Mouse (Mus musculus) heart, embryonic 12.5 days (tissue): Measurements from ENCODE around the gene Hmgcs1. TPM values are rescaled to one million over a fixed set of nuclear protein-coding genes. Genes with fewer than 3 reads are reported as not detected.
"Not testable (repeated sequence)": the region's sequence is repeated elsewhere in the genome, so short reads cannot be mapped to it uniquely, and the experiment has no call there.

Experiments
- ATAC-seq: fragments of 200-750 bp; cut with Nextera tagmentation; 2 replicates; pipeline ENCODE4 v1.8.0; 2017; ENCODE audit warnings: moderate TSS enrichment, moderate library complexity; ENCODE audit not compliant: insufficient number of reproducible peaks, low FRiP score
- H3K27ac ChIP-seq: fragments of 300-500 bp; sonication (generic); 2 replicates; pipeline ENCODE4 v1.5.1; 2016; ENCODE audit warnings: mild to moderate bottlenecking, moderate library complexity; ENCODE audit not compliant: poor library complexity, severe bottlenecking
- H3K27me3 ChIP-seq: fragments of 300-500 bp; sonication (generic); replicated peaks from 2 replicates; pipeline ENCODE4 v1.6.1; 2016; ENCODE audit warnings: mild to moderate bottlenecking, moderate library complexity
- H3K36me3 ChIP-seq: fragments of 300-500 bp; sonication (generic); 2 replicates; pipeline ENCODE4 v1.6.1; 2016; ENCODE audit warnings: mild to moderate bottlenecking, moderate library complexity
- H3K4me1 ChIP-seq: fragments of 300-500 bp; sonication (generic); replicated peaks from 2 replicates; pipeline ENCODE4 v1.6.1; 2016; ENCODE audit warnings: mild to moderate bottlenecking
- H3K4me2 ChIP-seq: fragments of 300-500 bp; sonication (generic); 2 replicates; pipeline ENCODE4 v1.6.1; 2016; ENCODE audit warnings: mild to moderate bottlenecking, moderate library complexity
- H3K4me3 ChIP-seq: fragments of 300-500 bp; sonication (generic); 2 replicates; pipeline ENCODE4 v1.5.1; 2016; ENCODE audit warnings: mild to moderate bottlenecking
- H3K9ac ChIP-seq: fragments of 300-500 bp; sonication (generic); 2 replicates; pipeline ENCODE4 v1.6.1; 2016; ENCODE audit warnings: mild to moderate bottlenecking, moderate library complexity
- H3K9me3 ChIP-seq: fragments of 300-500 bp; sonication (generic); replicated peaks from 2 replicates; pipeline ENCODE4 v1.6.1; 2016; ENCODE audit warnings: mild to moderate bottlenecking, moderate library complexity
- WGBS: fragments of 180-500 bp; shearing (Covaris S2); methylation state at CpG from one replicate; pipeline ENCODE4 v1.1.7; 2016; 5-methylcytosine and 5-hydroxymethylcytosine counted together
- polyA plus RNA-seq: library from polyadenylated mRNA; unstranded; fragments of >200 nt; fragmentation: Nextera tagmentation; extraction: Ambion mirVana; gene quantifications from 2 replicates; pipeline ENCODE4 v1.2.1, GENCODE M21; 2016

The Hmgcs1 gene
- polyA plus RNA-seq, 1 experiment from 2014 or later, result 111 TPM

- WGBS, result 76% methylated on average over 8 of the region's 8 CpGs
- ATAC-seq, result no peak
- no peak overlapping the region for H3K27ac ChIP-seq
Measured at GRCm38 (mm10) chr13:119678794-119679193, 11.4 kb upstream of the Hmgcs1 start.

GRCm38 (mm10) chr13:119679721-119680120 lies 10.5 kb upstream of the Hmgcs1 start:
- Histone ChIP-seq H3K4me3 (no peak overlapping the region), H3K4me1 (no peaks in the 10 kb centered on the region)

More at GRCm38 (mm10) chr13:119678794-119679193, 11.4 kb upstream of the Hmgcs1 start:
- Histone ChIP-seq H3K36me3 (no peaks in the 10 kb centered on the region), H3K27me3 (no peaks in the 10 kb centered on the region), H3K4me1 (no peaks in the 10 kb centered on the region), H3K4me3 (no peak overlapping the region), H3K4me2 (no peak overlapping the region), H3K9me3 (no peaks in the 10 kb centered on the region), H3K9ac (no peak overlapping the region)

GRCm38 (mm10) chr13:119681161-119681560 lies 9.0 kb upstream of the Hmgcs1 start:
- no peaks in the 10 kb centered on the region for H3K27me3 ChIP-seq
- no peaks in the 10 kb centered on the region for H3K36me3 ChIP-seq
- H3K9me3 ChIP-seq, result no peaks in the 10 kb centered on the region
- H3K27ac ChIP-seq, result no peak overlapping the region
- no peak overlapping the region for H3K4me3 ChIP-seq
- H3K4me1 ChIP-seq, result no peaks in the 10 kb centered on the region
- WGBS, result 67% methylated on average over 3 of the region's 3 CpGs
- ATAC-seq, result no peak
- no peak overlapping the region for H3K4me2 ChIP-seq
- H3K9ac ChIP-seq, result 0 out of 2 replicates have a peak overlapping the region, but pooled peaks have one; percentile 6

More at GRCm38 (mm10) chr13:119679721-119680120, 10.5 kb upstream of the Hmgcs1 start:
- Histone ChIP-seq H3K27me3 (no peaks in the 10 kb centered on the region), H3K36me3 (no peaks in the 10 kb centered on the region), H3K9me3 (no peaks in the 10 kb centered on the region), H3K4me2 (no peak overlapping the region), H3K27ac (no peak overlapping the region), H3K9ac (no peak overlapping the region)
- WGBS, result 86% methylated on average over 2 of the region's 2 CpGs
- ATAC-seq, result no peak

- no peaks in the 10 kb centered on the region for H3K4me1 ChIP-seq
- no peak for ATAC-seq
- no peaks in the 10 kb centered on the region for H3K9me3 ChIP-seq
- 76% methylated on average over 11 of the region's 11 CpGs for WGBS
- H3K4me3 ChIP-seq, result no peak overlapping the region
- no peak overlapping the region for H3K4me2 ChIP-seq
- no peaks in the 10 kb centered on the region for H3K27me3 ChIP-seq
- no peak overlapping the region for H3K27ac ChIP-seq
- H3K36me3 ChIP-seq, result no peaks in the 10 kb centered on the region
- no peak overlapping the region for H3K9ac ChIP-seq
Measured at GRCm38 (mm10) chr13:119684416-119685177, 5.6 kb upstream of the Hmgcs1 start.

- Histone ChIP-seq H3K27me3 (no peaks in the 10 kb centered on the region), H3K9ac (no peak overlapping the region), H3K36me3 (0 out of 2 replicates have a peak, but pooled peaks cover 4% of the 10 kb centered on the region), H3K27ac (no peak overlapping the region), H3K4me1 (peaks cover 19% of the 10 kb centered on the region), H3K4me3 (peak overlapping the region; percentile 94), H3K9me3 (no peaks in the 10 kb centered on the region), H3K4me2 (peak overlapping the region; percentile 51)
- ATAC-seq, result no peak
- WGBS, result 14% methylated on average over 5 of the region's 5 CpGs
Measured at GRCm38 (mm10) chr13:119689709-119690038, 505 bp upstream of the Hmgcs1 start.

- Histone ChIP-seq H3K9ac (peak overlapping the region; percentile 94), H3K4me2 (peak overlapping the region; percentile 71), H3K27me3 (no peaks in the 10 kb centered on the region), H3K9me3 (no peaks in the 10 kb centered on the region), H3K4me1 (peaks cover 22% of the 10 kb centered on the region), H3K4me3 (peak overlapping the region; percentile 94), H3K27ac (peak overlapping the region; percentile 98), H3K36me3 (peaks cover 4% of the 10 kb centered on the region; the same call in 1 of the 2 replicates)
- WGBS, result 5% methylated on average over 7 of the region's 7 CpGs
- no peak for ATAC-seq
Measured at GRCm38 (mm10) chr13:119690876-119691620, 869 bp downstream of the Hmgcs1 start.

GRCm38 (mm10) chr13:119691958-119692357 lies 1.8 kb downstream of the Hmgcs1 start:
- not testable (repeated sequence) for H3K36me3 ChIP-seq, H3K27ac ChIP-seq, H3K4me3 ChIP-seq, H3K27me3 ChIP-seq, H3K9ac ChIP-seq, H3K9me3 ChIP-seq, ATAC-seq
- WGBS, result 79% methylated on average over 3 of the region's 3 CpGs
- Histone ChIP-seq H3K4me2 (peak overlapping the region; percentile 31; the same call in 1 of the 2 replicates), H3K4me1 (peaks cover 22% of the 10 kb centered on the region)

- Histone ChIP-seq H3K4me2 (no peak overlapping the region), H3K27ac (no peak overlapping the region), H3K4me1 (peaks cover 22% of the 10 kb centered on the region), H3K36me3 (peaks cover 20% of the 10 kb centered on the region), H3K9me3 (no peaks in the 10 kb centered on the region), H3K4me3 (no peak overlapping the region), H3K9ac (no peak overlapping the region), H3K27me3 (no peaks in the 10 kb centered on the region)
- no peak for ATAC-seq
- WGBS, result 77% methylated on average over 4 of the region's 4 CpGs
Measured at GRCm38 (mm10) chr13:119695676-119696075, 5.5 kb downstream of the Hmgcs1 start.

GRCm38 (mm10) chr13:119696496-119696895 lies 6.3 kb downstream of the Hmgcs1 start:
- H3K9me3 ChIP-seq, result no peaks in the 10 kb centered on the region
- no peaks in the 10 kb centered on the region for H3K27me3 ChIP-seq
- H3K4me1 ChIP-seq, result peaks cover 17% of the 10 kb centered on the region
- H3K4me2 ChIP-seq, result no peak overlapping the region
- WGBS, result 72% methylated on average over 1 of the region's 1 CpGs
- H3K4me3 ChIP-seq, result no peak overlapping the region
- H3K27ac ChIP-seq, result no peak overlapping the region
- H3K9ac ChIP-seq, result no peak overlapping the region
- ATAC-seq, result no peak
- peaks cover 25% of the 10 kb centered on the region for H3K36me3 ChIP-seq

GRCm38 (mm10) chr13:119698436-119698835 lies 8.3 kb downstream of the Hmgcs1 start:
- Histone ChIP-seq H3K9ac (no peak overlapping the region), H3K36me3 (peaks cover 39% of the 10 kb centered on the region), H3K4me3 (no peak overlapping the region), H3K9me3 (no peaks in the 10 kb centered on the region), H3K27ac (no peak overlapping the region), H3K27me3 (no peaks in the 10 kb centered on the region), H3K4me1 (0 out of 2 replicates have a peak, but pooled peaks cover 6% of the 10 kb centered on the region), H3K4me2 (no peak overlapping the region)
- no peak for ATAC-seq
- 84% methylated on average over 4 of the region's 4 CpGs for WGBS

- H3K9me3 ChIP-seq, result no peaks in the 10 kb centered on the region
- 93% methylated on average over 7 of the region's 7 CpGs for WGBS
- H3K4me1 ChIP-seq, result 0 out of 2 replicates have a peak, but pooled peaks cover 5% of the 10 kb centered on the region
- peaks cover 68% of the 10 kb centered on the region for H3K36me3 ChIP-seq
- ATAC-seq, result no peak
- no peak overlapping the region for H3K4me3 ChIP-seq
- H3K27me3 ChIP-seq, result no peaks in the 10 kb centered on the region
- H3K9ac ChIP-seq, result no peak overlapping the region
- no peak overlapping the region for H3K27ac ChIP-seq
- H3K4me2 ChIP-seq, result no peak overlapping the region
Measured at GRCm38 (mm10) chr13:119704280-119704679, 14.1 kb downstream of the Hmgcs1 start.
